Mouse (Mus musculus) bone marrow macrophage, adult 2 months (primary cell): ENCODE data around the gene Lhfpl3.

Experiments used
- CTCF ChIP-seq: IDR thresholded peaks from 2 replicates; pipeline ENCODE4 v1.5.1; 2012; ENCODE audit warnings: low read depth, mild to moderate bottlenecking, low read length, moderate library complexity
- POLR2A ChIP-seq: IDR thresholded peaks from 2 replicates; pipeline ENCODE4 v1.6.1; 2012; ENCODE audit warnings: mild to moderate bottlenecking, low read depth, low read length, borderline replicate concordance

DNA sequence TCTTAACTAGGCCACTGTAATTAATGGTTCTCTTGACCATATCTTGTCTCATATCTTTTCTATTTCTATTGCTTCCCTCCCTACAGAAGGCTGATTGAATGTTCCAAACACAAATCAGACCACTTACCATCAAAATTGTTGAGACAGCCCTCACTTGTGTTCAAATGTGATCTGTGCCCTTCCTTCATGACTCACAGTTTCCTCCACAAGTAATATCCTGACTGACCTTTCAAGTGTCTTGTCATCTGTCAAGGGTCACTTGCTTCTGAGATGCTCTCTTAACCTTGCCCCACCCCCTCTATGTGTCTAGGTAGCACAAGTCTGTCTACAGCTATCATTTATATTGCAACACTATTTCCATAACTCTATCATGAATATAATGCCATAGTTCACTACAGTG lies 154.1 kb downstream of the Lhfpl3 start:
- TF ChIP-seq CTCF: no peak
- TF ChIP-seq POLR2A: no peak
